Mouse (Mus musculus): ENCODE data around the gene Abcb6.

The Abcb6 gene

GRCm38 (mm10) chr1:75192452-75192851 lies 12.3 kb upstream of the Abcb6 start:
- DNase-seq: peak; percentile 75

- peak; percentile 99 for DNase-seq
Measured at GRCm38 (mm10) chr1:75191622-75192402, 11.6 kb upstream of the Abcb6 start, which contains the start of the genes Ankzf1 and Atg9a. TSS of gene Ankzf1 (plus strand) at chr1:75192151. TSS of gene Atg9a (minus strand) at chr1:75192196.

- DNase-seq: no peak
Measured at GRCm38 (mm10) chr1:75191258-75191621, 11.0 kb upstream of the Abcb6 start.

GRCm38 (mm10) chr1:75190577-75190976 lies 10.4 kb upstream of the Abcb6 start:
- DNase-seq: no peak

GRCm38 (mm10) chr1:75187914-75188483 lies 7.8 kb upstream of the Abcb6 start:
- DNase-seq: peak; percentile 47

GRCm38 (mm10) chr1:75187126-75187525 lies 6.9 kb upstream of the Abcb6 start:
- no peak for DNase-seq

- DNase-seq: no peak
Measured at GRCm38 (mm10) chr1:75185495-75185894, 5.3 kb upstream of the Abcb6 start.

- DNase-seq: no peak
Measured at GRCm38 (mm10) chr1:75182160-75182559, 2.0 kb upstream of the Abcb6 start.

- no peak for DNase-seq
Measured at GRCm38 (mm10) chr1:75181377-75181870, 1.2 kb upstream of the Abcb6 start.

GRCm38 (mm10) chr1:75180741-75181140 lies 549 bp upstream of the Abcb6 start:
- no peak for DNase-seq

- peak; percentile 23 for DNase-seq
Measured at GRCm38 (mm10) chr1:75179334-75180104, 673 bp downstream of the Abcb6 start.

GRCm38 (mm10) chr1:75168472-75169464 lies 11.4 kb downstream of the Abcb6 start, which contains the start of gene Zfand2b:
TSS of gene Zfand2b (plus strand) at chr1:75168646.
- DNase-seq: peak; percentile 99

- DNase-seq: no peak
Measured at GRCm38 (mm10) chr1:75168093-75168471, 12.1 kb downstream of the Abcb6 start.

GRCm38 (mm10) chr1:75160256-75160617 lies 20.0 kb downstream of the Abcb6 start:
- no peak for DNase-seq

GRCm38 (mm10) chr1:75159540-75160255 lies 20.5 kb downstream of the Abcb6 start:
- no peak for DNase-seq

- no peak for DNase-seq
Measured at GRCm38 (mm10) chr1:75158990-75159389, 21.2 kb downstream of the Abcb6 start.

- no peak for DNase-seq
Measured at GRCm38 (mm10) chr1:75155837-75156236, 24.4 kb downstream of the Abcb6 start.

GRCm38 (mm10) chr1:75148727-75149126 lies 31.5 kb downstream of the Abcb6 start:
- DNase-seq: no peak

- no peak for DNase-seq
Measured at GRCm38 (mm10) chr1:75147411-75148135, 32.6 kb downstream of the Abcb6 start.

GRCm38 (mm10) chr1:75145589-75145988 lies 34.6 kb downstream of the Abcb6 start:
- no peak for DNase-seq
